Mouse (Mus musculus) megakaryocyte-erythroid progenitor cell, adult 5-6 weeks (primary cell): ENCODE measurements at regions not wholly inside any gene's neighbourhood (a gene's known extent, or its start where the extent isn't known, plus 50 kb on each side); places are given as distances from the start of the nearest gene placed in this dataset.

Experiments
- ATAC-seq: replicated peaks from 2 replicates; pipeline ENCODE4 v1.8.0; 2016; ENCODE audit warnings: mild to moderate bottlenecking, inconsistent platforms; ENCODE audit not compliant: severe bottlenecking, poor library complexity, low FRiP score, low TSS enrichment

DNA sequence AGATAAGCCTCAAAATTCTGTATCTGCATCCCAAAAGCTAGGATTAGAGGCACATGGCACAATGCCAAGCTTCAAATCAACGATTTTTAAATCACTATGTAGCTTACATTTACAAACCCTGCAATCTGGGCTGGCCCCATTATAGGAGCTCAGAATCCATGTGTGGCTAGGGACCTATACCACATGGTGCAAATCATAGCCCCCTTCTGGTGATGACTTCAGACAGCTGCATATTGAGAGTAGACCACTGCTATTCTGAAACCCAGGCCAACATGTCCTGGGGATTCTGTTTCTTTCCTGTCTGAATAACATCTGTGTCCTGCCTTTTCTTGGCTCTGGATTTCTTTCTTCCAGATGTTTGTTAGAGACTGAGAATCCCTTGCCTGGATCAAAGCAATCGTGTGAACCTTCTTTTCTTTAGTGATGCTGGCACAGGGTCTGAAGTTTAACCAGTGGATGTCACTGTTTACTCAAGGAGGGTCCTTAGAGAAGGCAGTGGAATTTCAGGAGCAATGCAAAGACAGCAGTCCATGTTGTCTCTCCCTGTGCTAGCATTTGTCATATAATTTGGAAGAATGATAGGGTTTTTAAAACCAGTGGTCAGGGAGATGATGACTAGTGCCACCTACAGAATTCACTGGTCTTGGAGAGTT, 171.7 kb upstream of the Ghitm start:
- ATAC-seq: no peak

- ATAC-seq: no peak
These were observed 163.6 kb upstream of the Ghitm start for GRCm38 (mm10) chr14:37298631-37299030.

DNA sequence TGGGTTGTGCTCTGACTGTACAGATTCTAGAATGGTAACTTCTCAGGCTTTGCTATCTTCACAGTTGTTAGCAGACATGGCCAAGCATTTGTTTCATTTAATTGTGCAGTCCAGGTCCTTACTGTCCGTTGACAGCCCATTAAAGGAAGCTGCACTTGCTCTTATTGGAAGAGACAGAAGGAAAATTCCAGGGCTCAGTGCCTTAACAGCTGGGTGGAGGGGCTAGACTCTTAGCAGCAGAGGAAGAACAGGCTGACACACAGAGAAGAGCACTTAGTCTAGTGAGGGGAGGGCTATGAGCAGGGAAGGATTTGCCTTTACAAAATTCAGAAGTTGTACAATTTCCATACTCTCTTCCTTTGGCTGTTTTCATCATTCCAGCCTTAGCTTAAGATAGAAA, 161.5 kb upstream of the Ghitm start:
- ATAC-seq: no peak

DNA sequence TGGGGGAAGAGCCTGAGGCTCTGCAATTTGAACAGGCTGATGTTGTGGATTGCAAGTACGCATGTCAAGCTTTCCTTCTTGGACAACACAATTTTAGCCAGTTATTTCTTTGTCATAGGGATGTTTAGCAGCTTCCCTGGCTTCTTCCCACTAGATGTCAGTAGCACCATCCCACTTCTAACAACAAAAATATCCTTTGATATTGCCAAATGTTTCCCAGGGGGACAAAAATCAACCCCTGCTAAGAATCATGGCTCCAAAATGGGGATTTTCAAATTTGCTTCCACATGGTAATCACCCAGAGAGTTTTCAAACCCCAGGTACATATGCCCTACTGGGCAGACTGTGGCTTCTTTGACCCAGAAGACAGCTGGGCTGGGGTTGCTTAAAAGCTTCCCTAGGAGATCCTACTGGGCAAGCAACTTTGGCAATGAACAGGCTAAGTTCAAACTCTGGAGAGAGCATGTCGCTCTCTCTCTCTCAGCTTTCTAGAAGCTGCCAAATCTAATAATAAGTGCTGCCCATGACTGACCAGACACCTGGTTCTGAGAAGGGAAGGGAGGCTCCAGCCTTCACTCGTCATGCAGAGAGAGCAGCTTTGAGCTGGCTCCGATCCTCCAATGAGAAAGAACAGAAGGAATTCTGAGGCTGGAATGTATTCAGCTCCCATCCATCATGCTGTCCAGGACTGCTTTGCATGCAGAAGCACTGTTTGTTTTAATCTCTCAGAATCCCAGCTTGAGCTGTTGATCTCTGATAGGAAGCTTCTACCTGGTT, 157.2 kb upstream of the Ghitm start:
- ATAC-seq: no peak

GRCm38 (mm10) chr14:37284391-37284790, 149.3 kb upstream of the Ghitm start:
- no peak for ATAC-seq

GRCm38 (mm10) chr14:37279356-37279755, 144.3 kb upstream of the Ghitm start:
- no peak for ATAC-seq

- ATAC-seq: peak; percentile 78
These were observed 141.9 kb upstream of the Ghitm start for GRCm38 (mm10) chr14:37276728-37277695.

DNA sequence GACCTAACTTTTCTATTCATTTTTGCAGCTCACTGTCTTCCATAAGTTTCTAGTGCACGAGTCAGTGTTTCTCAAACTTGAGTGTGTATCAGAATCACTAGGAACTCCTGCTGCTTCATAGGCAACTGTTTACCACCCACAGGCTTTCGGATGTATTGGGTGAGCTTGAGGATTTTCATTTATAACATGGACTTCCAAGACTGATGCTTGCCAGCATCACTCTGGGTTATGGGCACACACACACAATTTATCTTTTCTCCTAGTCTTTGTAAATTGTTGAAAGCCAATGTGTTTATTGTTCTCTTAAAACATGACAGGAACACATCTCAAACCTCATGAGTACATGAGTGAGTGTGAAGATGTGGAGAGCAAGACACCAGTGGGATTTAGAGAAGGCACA, 137.0 kb upstream of the Ghitm start:
- no peak for ATAC-seq

DNA sequence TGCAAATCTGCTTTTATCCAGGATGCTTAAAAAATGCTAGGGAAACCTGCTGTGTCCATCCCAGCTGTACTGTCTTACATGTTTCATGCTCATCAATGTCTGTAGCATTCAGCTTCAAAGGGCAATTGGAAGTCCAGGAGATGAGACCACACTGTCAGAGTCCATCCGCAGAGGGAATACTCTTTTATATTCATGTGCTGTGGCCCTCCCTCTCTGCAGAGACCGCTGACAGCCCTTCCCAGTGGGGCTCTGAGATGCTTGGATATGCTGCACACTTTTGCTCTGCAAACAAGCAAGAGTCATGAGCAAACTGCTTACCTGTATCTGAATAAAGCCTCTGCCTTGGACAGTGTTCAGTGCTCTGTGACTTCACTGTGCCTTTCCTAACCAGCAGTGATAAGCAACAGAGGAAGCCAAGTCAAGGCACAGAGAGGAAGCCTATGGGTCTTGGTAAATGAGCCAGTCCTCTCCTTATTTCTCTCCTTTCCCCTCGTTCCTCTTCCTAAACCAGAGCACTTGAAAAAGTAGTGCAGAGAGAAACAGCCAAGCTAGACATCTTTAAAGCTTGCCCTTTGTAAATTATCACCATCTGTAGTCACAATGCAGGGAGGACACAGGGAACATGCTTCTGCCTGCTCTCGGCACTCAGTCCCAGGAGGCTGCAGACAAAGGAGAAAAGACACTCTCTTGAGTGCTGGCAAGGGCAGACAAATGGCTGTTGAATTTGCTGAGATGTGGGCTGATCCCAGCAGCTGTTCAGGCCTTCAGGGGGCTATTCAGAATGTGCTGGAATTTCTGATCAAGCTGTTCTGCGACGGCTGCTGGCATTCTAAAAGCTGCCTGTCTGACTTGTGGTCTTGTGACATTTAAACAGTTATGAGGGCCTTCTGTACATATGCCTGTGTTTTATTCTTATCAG, 136.2 kb upstream of the Ghitm start:
- ATAC-seq: no peak

GRCm38 (mm10) chr14:37269920-37270319, 134.8 kb upstream of the Ghitm start:
- no peak for ATAC-seq

DNA sequence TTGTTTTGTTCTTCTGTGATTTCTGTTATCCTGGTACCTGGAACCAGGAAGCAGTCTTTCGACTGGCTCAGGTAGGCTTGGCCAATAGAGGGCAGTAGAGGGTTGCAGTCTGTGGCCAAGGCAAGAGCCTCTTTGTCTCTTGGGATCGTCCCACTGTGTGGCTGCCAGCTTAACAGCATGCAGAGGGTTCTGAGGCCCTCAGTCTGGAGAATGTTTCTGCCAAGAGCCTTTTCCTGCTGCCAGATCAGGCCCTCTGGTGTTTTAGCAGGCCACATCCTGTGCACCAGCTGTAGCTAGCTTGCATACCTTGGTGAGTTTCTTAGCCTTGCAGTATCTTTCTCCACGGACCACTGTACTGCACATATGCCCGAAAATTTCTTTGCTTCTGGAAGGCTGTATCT, 103.6 kb upstream of the Ghitm start:
- peak; percentile 65; the same call in 1 of the 2 replicates for ATAC-seq

GRCm38 (mm10) chr14:37237191-37237590, 102.1 kb upstream of the Ghitm start:
- no peak for ATAC-seq

GRCm38 (mm10) chr14:37208256-37208655, 73.2 kb upstream of the Ghitm start:
- no peak for ATAC-seq

GRCm38 (mm10) chr14:37189795-37190194, 54.7 kb upstream of the Ghitm start:
- ATAC-seq: no peak
